Mouse (Mus musculus): ENCODE results near the gene Copz1.
"Not testable (repeated sequence)": the region's sequence is repeated elsewhere in the genome, so short reads cannot be mapped to it uniquely, and the experiment has no call there.

The Copz1 gene

GRCm38 (mm10) chr15:103251595-103251994, 20.9 kb upstream of the Copz1 start:
- no peak for DNase-seq (ENCODE audit: low spot score in 2 of 2)

GRCm38 (mm10) chr15:103252660-103253059, 19.9 kb upstream of the Copz1 start:
- no peak for DNase-seq (ENCODE audit: low spot score in 2 of 2)

GRCm38 (mm10) chr15:103253352-103253751, 19.2 kb upstream of the Copz1 start:
- DNase-seq (ENCODE audit: low spot score in 2 of 2), result no peak

GRCm38 (mm10) chr15:103255169-103255568, 17.3 kb upstream of the Copz1 start:
- DNase-seq (ENCODE audit: low spot score in 2 of 2), result no peak

- no peak for DNase-seq (ENCODE audit: low spot score in 2 of 2)
These were observed 16.1 kb upstream of the Copz1 start for GRCm38 (mm10) chr15:103256210-103256986.

GRCm38 (mm10) chr15:103257790-103258728, 14.5 kb upstream of the Copz1 start, which contains the start of gene Nfe2:
Gene Nfe2, minus strand, starts transcription at chr15:103258403.
- DNase-seq (ENCODE audit: low spot score in 2 of 2), result no peak

- no peak for DNase-seq (ENCODE audit: low spot score in 2 of 2)
These were observed 13.4 kb upstream of the Copz1 start for GRCm38 (mm10) chr15:103259162-103259561.

GRCm38 (mm10) chr15:103259989-103260388, 12.5 kb upstream of the Copz1 start:
- no peak for DNase-seq (ENCODE audit: low spot score in 2 of 2)

- no peak for DNase-seq (ENCODE audit: low spot score in 2 of 2)
These were observed 7.7 kb upstream of the Copz1 start for GRCm38 (mm10) chr15:103264794-103265193.

- no peak for DNase-seq (ENCODE audit: low spot score in 2 of 2)
These were observed 3.6 kb upstream of the Copz1 start for GRCm38 (mm10) chr15:103268903-103269302.

- DNase-seq (ENCODE audit: low spot score in 2 of 2), result not testable (repeated sequence)
These were observed 3.4 kb downstream of the Copz1 start for GRCm38 (mm10) chr15:103275943-103276342.

GRCm38 (mm10) chr15:103277949-103278348, 5.4 kb downstream of the Copz1 start:
- DNase-seq (ENCODE audit: low spot score in 2 of 2), result no peak

GRCm38 (mm10) chr15:103279750-103280149, 7.2 kb downstream of the Copz1 start:
- no peak for DNase-seq (ENCODE audit: low spot score in 2 of 2)

- no peak for DNase-seq (ENCODE audit: low spot score in 2 of 2)
These were observed 8.4 kb downstream of the Copz1 start for GRCm38 (mm10) chr15:103280817-103281464.

- DNase-seq (ENCODE audit: low spot score in 2 of 2), result no peak
These were observed 9.1 kb downstream of the Copz1 start for GRCm38 (mm10) chr15:103281465-103282205.

GRCm38 (mm10) chr15:103284066-103284465, 11.6 kb downstream of the Copz1 start:
- DNase-seq (ENCODE audit: low spot score in 2 of 2), result peak in 1 of 2 experiments; percentile 43

GRCm38 (mm10) chr15:103284647-103285046, 12.1 kb downstream of the Copz1 start:
- peak in 1 of 2 experiments; percentile 8 for DNase-seq (ENCODE audit: low spot score in 2 of 2)

GRCm38 (mm10) chr15:103285778-103286417, 13.4 kb downstream of the Copz1 start:
- peak in 1 of 2 experiments; percentile 29 for DNase-seq (ENCODE audit: low spot score in 2 of 2)

GRCm38 (mm10) chr15:103289600-103289999, 17.1 kb downstream of the Copz1 start:
- no peak for DNase-seq (ENCODE audit: low spot score in 2 of 2)

- no peak for DNase-seq (ENCODE audit: low spot score in 2 of 2)
These were observed 17.9 kb downstream of the Copz1 start for GRCm38 (mm10) chr15:103290417-103290816.

GRCm38 (mm10) chr15:103290843-103291242, 18.3 kb downstream of the Copz1 start:
- no peak for DNase-seq (ENCODE audit: low spot score in 2 of 2)

All from right cerebral cortex, adult 2 months (tissue).